9 mouse cellular contexts compared by ENCODE assay signal in genomic region chrX:161163069-161163416, GRCm38 (mm10). TPM values are rescaled to one million over a fixed set of nuclear protein-coding genes. Genes with fewer than 3 reads are reported as not detected.
A peak's percentile ranks its signal among the peaks of the same experiment; 100 is the strongest.
DNase-seq lines count a peak whose midpoint lies in the region; ATAC-seq lines count a peak whose summit lies in the region.
"Had no signal": no experiment of that assay in that cellular context is flagged by ENCODE, and none has a peak within 500 bp of the region (broad histone marks: within the 10 kb centered on the region; RNA-seq: fewer than 3 reads in every experiment).

No protein-coding gene starts in this region.

- H3K9me3 ChIP-seq in heart, embryonic 14.5 days (ENCODE audit: control insufficient read depth, low read length): no peaks in the 10 kb centered on the region
- no peaks in the 10 kb centered on the region for H3K9me3 ChIP-seq in heart, embryonic 16.5 days (replicated peaks; ENCODE audit: control insufficient read depth, low read length)

- H3K36me3 ChIP-seq in heart, embryonic 14.5 days (ENCODE audit: control insufficient read depth, insufficient read depth, low read length): no peaks in the 10 kb centered on the region
- no peaks in the 10 kb centered on the region for H3K36me3 ChIP-seq in heart, embryonic 16.5 days (ENCODE audit: control insufficient read depth, insufficient read depth)

- peak overlapping the region; percentile 51 to 54 for H3K4me3 ChIP-seq in heart, embryonic 14.5 days (ENCODE audit: control insufficient read depth in 1 of 2, insufficient read depth in 1 of 2, low read depth in 1 of 2, low read length in 2 of 2)
- peak overlapping the region; percentile 66 for H3K4me3 ChIP-seq in heart, embryonic 16.5 days (ENCODE audit: low read length)

- H3K4me2 ChIP-seq in heart, embryonic 14.5 days (ENCODE audit: low read length): peak overlapping the region; percentile 67
- H3K4me2 ChIP-seq in heart, embryonic 16.5 days (ENCODE audit: low read depth, low read length): peak overlapping the region; percentile 59

- ATAC-seq in heart, embryonic 14.5 days (ENCODE audit: insufficient number of reproducible peaks, insufficient read depth, low FRiP score, low read depth): 0 out of 2 replicates have a peak, but pooled peaks have one; percentile 9
- 0 out of 2 replicates have a peak, but pooled peaks have one; percentile 32 for ATAC-seq in heart, embryonic 16.5 days (replicated peaks; ENCODE audit: extremely low read depth, insufficient read depth, low FRiP score)
- ATAC-seq in megakaryocyte progenitor cell, adult 5-6 weeks (replicated peaks; ENCODE audit: poor library complexity): peak; percentile 33

- H3K27ac ChIP-seq in heart, embryonic 14.5 days (replicated peaks in 1 of 2; ENCODE audit: control insufficient read depth in 1 of 2, insufficient read depth in 1 of 2, low read depth in 2 of 2, low read length in 2 of 2): no peak overlapping the region; a peak in 1 of 4 replicates
- no peak overlapping the region for H3K27ac ChIP-seq in heart, embryonic 16.5 days (ENCODE audit: low read length)

- DNase-seq in heart, adult 8-10 months (ENCODE audit: low spot score): no peak
- DNase-seq in WW6 (ENCODE audit: low read depth, low spot score): peak; percentile 1
- no peak for DNase-seq in gastrocnemius, postnatal 4 days (ENCODE audit: low spot score in 2 of 2)
- DNase-seq in urinary bladder, adult 2 months (ENCODE audit: low spot score): no peak
- DNase-seq in gastrocnemius, adult 18-20 months (ENCODE audit: low spot score): no peak

- 11% methylated on average over 6 of the region's 6 CpGs for WGBS in heart, embryonic 14.5 days
- WGBS in heart, embryonic 16.5 days: 5% methylated on average over 6 of the region's 6 CpGs

- peak overlapping the region; percentile 70 for H3K9ac ChIP-seq in heart, embryonic 14.5 days (ENCODE audit: low read length)
- peak overlapping the region; percentile 74 for H3K9ac ChIP-seq in heart, embryonic 16.5 days (ENCODE audit: low read length)

- H3K4me1 ChIP-seq in heart, embryonic 14.5 days (ENCODE audit: control insufficient read depth in 2 of 2, insufficient read depth in 2 of 2, low read length in 2 of 2): no peaks in the 10 kb centered on the region
- no peaks in the 10 kb centered on the region for H3K4me1 ChIP-seq in heart, embryonic 16.5 days (ENCODE audit: control insufficient read depth, insufficient read depth, low read length)

- no peaks in the 10 kb centered on the region for H3K27me3 ChIP-seq in heart, embryonic 14.5 days (ENCODE audit: control insufficient read depth, insufficient read depth, low read length)
- H3K27me3 ChIP-seq in heart, embryonic 16.5 days (ENCODE audit: control insufficient read depth, insufficient read depth, low read length): no peaks in the 10 kb centered on the region

RNA-seq across cellular contexts. Expression of gene Scml2, which starts 46.0 kb away (rescaled TPM):
- 3.5 and 4.9 TPM in 2 replicates for polyA plus RNA-seq in heart, embryonic 14.5 days (2014; fragmentation: Nextera tagmentation; extraction: Ambion mirVana)
- under 1 TPM; 0.19 to 0.95 (median 0.32) TPM for total RNA-seq in heart, adult 8-10 months (2022)
- polyA plus RNA-seq in heart, embryonic 16.5 days (2015; fragmentation: Nextera tagmentation; extraction: Ambion mirVana): 3.3 and 3.7 TPM in 2 replicates
- total RNA-seq in megakaryocyte progenitor cell, adult 5-6 weeks (2015): 3.7 and 5.6 TPM in 2 replicates
- total RNA-seq in megakaryocyte progenitor cell, adult 5-6 weeks (2017): 2.8 and 3.4 TPM in 2 replicates
- 1 to 10 TPM; 4.5 to 5.8 TPM for total RNA-seq in gastrocnemius, postnatal 4 days (2021)
- polyA plus RNA-seq in urinary bladder, adult 2 months (2012; rRNA removed): 0.97 and 1.5 TPM in 2 replicates
- under 1 TPM; 0.09 to 0.16 TPM for total RNA-seq in gastrocnemius, adult 18-20 months (2021)
- total RNA-seq: MEL had no signal
